Mouse (Mus musculus) CD4-positive helper T cell, adult 2 months (primary cell): ENCODE measurements around the gene App.

Experiments used
- DNase-seq: peaks from one replicate; pipeline ENCODE4 v3.0.0-alpha.2; 2012; ENCODE audit warnings: low read depth, missing footprints, low spot score

The App gene

GRCm38 (mm10) chr16:85121983-85122382 is 51.6 kb downstream of the App start:
- no peak for DNase-seq

DNA sequence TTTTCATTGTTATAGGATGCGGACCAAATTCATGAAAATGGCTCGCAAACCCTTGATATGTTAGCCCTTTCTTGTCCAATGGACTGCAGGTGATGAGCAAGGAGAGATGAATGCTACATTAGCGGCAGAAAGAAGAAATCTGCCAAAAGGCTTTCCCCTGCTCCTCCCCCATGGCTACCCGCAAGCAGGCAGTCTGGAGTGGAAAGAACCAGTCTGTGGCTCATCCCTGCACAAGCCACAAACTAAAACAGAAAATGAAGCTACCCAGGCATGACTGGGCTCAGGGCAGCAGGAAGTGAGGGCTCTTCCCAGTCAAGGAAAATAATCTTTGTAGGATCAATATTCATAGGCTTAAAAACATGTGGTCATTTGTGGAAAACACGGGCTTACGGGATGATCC is 54.6 kb downstream of the App start:
- DNase-seq: no peak

- DNase-seq: no peak
Observed at GRCm38 (mm10) chr16:85117541-85117940, 56.0 kb downstream of the App start.

DNA sequence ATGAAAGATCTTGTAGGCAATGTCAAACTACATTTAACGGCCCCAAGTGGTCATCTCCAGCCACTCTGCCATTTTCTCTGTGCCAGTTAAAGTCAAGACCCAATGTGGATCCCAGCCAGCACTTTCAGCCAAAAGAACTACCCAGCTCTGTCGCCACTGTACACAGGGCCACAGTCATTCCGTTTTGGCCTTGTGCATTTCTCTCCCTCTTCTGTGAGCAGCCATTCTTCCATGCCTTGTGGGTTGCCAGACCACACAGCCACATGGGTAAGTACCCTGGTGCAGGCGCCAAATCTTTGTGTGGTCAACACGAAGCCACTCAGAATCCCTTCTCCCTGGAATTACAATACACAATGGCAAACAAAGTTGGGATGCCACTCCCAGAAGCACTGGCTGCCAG is 57.7 kb downstream of the App start:
- no peak for DNase-seq

- no peak for DNase-seq
Observed at GRCm38 (mm10) chr16:85114742-85115141, 58.8 kb downstream of the App start.

DNA sequence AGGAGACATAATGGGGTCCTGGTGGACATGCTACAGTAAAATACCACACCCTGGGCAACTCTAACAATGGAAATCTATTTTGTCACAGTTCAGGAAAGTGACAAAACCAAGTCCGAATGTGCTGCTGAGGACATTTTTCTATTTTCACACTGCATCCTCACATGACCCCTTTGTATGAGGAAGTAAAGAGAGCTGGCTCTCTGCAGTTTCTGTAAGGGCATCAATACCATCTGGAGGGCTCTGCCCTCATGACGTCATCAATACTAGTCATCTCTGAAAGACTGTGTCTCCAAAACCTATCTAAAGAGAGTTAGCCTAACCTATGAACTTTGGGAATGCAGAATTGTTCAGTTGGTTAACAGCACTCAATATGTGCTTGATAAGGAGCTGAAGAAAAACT is 59.6 kb downstream of the App start:
- DNase-seq: no peak

DNA sequence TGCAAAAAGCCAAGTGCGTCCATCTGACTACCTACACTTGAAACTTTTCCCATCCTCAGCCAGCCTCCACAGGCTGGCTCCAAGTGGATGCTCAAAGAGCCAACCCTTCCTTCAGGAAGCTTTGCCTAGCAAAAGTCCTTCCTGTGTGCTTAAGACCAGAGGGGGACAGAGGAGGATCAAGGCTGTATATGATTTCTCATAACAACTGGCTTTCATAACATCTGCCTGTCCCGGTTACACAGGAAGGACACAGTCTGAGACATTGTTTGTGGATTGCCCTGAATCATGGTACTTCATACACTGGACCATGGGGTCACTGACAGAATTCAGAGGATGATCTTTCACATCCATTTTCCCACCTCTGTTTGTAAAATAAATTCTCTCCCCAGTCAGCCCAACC is 61.3 kb downstream of the App start:
- no peak for DNase-seq

GRCm38 (mm10) chr16:85110428-85110827 is 63.1 kb downstream of the App start:
- no peak for DNase-seq

DNA sequence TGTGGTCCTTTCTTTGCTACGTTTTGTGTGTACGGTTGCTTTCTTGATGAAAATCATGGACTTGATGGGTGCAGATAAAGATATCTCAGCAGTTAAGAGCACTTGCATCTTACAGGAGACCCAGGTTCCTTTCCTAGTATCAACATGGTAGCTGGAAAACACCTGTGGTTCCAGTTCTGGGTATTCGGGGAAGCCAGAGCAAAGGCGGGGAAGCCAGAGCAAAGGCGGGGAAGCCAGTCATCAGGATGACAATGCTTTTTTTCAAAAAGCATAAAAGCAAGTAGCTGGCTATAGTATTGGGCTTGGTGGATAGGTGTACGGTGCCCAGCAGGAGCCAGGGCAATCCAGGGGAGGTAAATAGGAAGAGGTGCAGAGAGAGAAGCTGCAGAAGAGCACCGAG is 65.1 kb downstream of the App start:
- no peak for DNase-seq

DNA sequence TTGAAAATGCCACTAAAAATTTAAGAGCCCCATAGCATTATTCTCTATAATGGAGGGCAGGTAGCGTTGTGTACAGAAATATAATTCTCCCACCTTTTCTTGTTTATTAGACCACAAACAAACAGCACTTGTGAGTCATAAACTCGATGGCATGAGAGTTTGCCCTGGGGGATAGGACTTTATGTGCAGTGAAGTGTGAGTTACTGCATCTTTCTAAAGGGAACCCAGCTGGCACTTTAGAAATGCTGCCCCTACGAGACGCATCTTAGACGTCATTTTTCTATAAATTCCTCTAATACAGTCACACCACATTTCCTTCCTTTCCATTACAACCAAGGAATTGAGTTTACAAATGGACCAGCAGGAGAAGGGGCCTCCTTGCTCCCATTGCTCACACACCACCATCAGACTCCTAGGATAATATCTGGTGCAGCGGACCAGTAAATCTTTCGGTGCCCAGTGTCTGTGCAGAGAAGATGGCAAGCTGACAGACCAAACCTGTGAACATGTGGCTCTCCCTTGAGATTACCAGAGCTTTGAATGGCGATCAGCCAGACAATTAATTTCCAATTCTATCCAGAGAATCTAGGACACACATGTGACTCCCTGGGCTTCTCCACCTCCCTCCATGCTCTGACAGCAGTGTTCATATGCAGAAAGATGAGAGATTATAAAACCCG is 66.8 kb downstream of the App start:
- no peak for DNase-seq

- no peak for DNase-seq
Observed at GRCm38 (mm10) chr16:85105603-85106002, 68.0 kb downstream of the App start.

- no peak for DNase-seq
Observed at GRCm38 (mm10) chr16:85103116-85103787, 70.3 kb downstream of the App start.

GRCm38 (mm10) chr16:85101544-85101943 is 72.0 kb downstream of the App start:
- no peak for DNase-seq

GRCm38 (mm10) chr16:85100806-85101205 is 72.8 kb downstream of the App start:
- DNase-seq: no peak

DNA sequence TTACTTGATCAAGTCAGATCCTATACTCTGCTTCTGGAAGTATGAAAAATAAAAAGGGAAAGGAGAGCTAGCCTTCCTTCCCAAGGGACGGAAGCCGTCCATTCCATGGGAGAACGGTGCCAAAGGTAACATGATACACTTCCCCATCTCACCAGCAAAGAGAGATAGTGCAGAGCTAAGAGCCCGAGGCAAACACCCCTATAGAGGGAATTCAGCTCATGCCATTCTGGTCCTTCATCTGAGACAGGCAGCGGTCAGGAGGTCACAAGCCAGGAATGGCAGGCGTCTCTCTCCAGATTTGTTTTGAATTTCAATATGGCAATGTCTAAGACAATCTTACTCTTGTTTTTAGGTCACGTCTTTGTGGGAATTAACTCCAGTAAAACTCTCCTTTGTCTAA is 74.1 kb downstream of the App start:
- DNase-seq: no peak

GRCm38 (mm10) chr16:85099044-85099443 is 74.5 kb downstream of the App start:
- no peak for DNase-seq

GRCm38 (mm10) chr16:85096396-85096795 is 77.2 kb downstream of the App start:
- DNase-seq: no peak

- no peak for DNase-seq
Observed at GRCm38 (mm10) chr16:85095923-85096322, 77.6 kb downstream of the App start.

DNA sequence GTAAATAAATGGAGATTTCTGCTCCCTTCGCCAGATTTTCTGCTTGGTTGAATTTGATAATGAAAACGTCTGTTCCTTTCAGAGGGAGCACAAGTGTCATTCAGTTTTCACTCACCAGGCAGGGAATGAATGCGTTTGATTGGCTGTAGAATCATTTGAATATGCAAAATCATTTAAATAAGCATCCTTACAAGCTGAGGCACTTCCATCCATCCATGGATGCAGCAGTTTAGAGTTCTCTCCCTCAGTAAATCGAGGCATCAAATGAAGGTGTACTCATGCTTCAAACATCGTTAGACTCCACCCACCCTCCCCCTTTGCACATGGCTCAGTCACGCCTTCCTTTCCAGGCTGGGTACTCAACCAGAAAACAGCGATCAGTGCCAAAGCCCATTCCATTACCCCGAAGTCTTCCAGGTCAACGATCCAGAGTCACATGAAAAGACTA is 80.9 kb downstream of the App start:
- DNase-seq: no peak

- no peak for DNase-seq
Observed at GRCm38 (mm10) chr16:85092183-85092582, 81.4 kb downstream of the App start.

DNA sequence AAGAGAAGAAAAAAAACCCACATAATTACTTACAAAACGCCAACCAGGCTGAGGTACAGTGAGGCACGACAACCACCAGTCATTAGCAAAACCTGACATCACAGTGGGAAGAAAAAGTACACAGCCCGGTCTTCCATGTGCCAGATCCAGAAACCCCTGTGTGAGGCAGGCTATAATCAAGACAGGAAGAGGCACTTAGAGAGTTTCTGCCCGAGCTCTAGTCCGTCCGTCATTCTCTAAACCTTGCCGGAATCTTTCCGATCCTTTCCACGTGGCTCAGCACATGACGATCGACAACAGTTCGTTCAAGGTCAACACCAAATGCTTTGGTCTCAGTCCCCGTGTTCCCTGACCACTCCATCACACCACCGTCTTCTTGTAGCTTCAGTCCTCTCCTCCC is 82.6 kb downstream of the App start:
- no peak for DNase-seq

- no peak for DNase-seq
Observed at GRCm38 (mm10) chr16:85088126-85088525, 85.4 kb downstream of the App start.

DNA sequence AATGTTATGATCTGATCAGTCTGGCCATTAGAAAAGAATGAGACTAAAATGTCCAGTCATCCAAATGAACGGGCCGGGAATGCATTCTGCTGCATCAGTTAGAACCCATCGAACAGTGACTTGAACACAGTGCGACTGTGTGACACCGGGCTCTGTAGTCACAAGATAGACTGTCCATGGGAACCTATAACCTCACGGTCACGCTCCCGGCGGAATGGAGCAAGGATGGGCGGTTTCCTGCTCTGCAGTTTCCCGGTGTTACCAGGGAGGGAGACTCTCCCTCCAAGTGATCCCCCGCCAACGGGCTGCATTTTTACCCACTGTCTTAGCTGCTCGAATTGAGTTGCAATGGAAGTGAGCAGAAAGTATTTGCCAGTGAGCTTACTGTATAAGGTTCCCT is 87.3 kb downstream of the App start:
- DNase-seq: no peak

DNA sequence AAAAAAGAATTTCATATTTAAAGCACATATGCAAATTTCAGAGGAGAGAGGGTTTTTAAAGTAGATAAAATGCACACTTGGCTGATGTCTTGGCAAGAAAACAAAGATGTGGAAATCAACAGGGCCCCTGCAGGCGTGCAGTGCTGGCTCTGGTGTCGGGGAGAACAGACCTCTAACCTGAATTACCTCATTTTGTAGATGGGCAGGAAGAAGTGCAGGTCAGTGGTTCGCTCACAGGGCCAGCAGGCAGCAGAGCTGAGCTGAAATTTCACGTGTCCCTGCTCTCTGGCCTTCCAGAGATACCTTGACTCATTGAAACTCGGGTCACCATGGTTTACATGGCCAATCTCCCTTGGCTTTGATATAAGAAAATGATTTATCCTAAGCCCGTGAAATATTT is 87.7 kb downstream of the App start:
- DNase-seq: no peak
